Mouse (Mus musculus) liver (tissue): ENCODE data around the gene Rfx4.
A peak's percentile ranks its signal among the peaks of the same experiment; 100 is the strongest.

Experiments used
- DNase-seq: peaks from one replicate; pipeline ENCODE4 v3.0.0-alpha.2; 2020; ENCODE audit warnings: mixed read lengths

Gene Rfx4

DNA sequence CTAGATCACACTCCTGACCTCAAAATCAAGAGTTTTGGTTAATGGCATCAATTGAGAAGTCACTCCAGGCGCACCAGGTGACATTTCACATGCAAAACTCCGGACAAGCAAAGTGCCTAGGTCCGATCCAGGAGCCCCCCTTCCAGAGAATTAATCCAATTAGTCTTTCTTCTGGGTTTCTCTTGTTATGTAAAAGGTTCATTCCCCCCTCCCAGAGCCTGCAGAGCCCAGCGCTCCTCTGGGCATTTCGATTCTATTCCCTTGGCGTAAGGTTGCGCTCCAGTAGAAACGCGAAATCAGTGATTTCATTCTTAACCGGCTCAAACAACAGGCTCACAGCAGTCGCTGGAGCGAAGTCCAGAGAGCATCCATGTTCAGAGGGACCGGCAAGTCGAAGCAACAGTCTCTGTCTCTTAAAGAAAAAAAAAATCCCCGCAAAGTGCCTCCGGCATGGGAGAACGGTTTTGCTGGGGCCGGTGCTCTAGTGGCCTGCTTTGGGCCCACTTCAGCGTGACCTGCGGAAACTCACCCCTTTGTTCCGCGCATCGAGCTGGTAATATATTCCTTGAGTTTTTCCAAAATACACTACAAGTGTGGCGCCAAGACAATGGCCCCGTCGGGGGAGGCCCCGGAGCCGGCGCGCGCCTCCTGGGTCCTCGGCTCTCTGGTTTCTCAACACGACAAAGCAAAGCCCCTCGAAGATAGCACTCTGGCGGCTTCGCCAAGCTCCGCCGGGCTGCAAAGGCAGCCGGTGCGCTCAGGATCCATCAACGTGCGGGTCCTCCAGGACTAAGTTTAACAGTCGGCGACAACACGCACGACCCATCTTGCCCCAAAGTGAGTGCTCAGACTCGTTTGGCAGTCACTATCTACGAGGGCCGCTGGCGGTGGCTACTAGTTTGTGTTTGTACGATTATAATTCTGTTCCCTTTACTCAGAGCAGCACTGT lies 2.9 kb downstream of the Rfx4 start:
- no peak for DNase-seq

DNA sequence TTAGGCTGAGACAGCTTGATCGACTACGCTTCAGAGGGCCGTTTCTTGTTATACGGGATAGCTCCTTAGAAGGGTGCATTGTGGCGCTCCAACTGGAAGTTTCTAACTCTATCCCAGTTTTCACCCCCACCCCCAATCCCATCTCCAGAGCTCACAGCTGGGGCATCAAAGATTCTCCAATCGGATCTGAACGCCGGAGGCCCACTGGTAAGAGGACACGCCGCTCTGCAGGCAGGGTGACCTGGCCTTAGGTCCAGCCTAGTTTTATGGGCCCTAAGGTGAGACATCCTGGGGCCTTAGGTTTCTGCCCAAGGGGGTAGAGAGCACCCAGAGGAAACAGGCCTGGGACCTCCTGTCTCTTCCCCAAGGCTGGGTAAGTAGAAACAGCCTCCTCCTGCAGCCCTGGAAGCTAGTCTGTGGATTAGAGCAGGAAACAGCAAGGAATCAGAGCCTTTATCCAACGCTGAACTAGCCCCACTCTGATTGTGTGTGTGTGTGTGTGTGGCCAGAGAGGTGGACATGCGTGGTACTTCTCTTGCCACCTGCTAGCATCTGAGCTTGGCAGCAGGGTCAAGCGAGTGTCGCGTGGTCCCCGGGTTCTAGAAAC lies 3.8 kb downstream of the Rfx4 start:
- DNase-seq: no peak

DNA sequence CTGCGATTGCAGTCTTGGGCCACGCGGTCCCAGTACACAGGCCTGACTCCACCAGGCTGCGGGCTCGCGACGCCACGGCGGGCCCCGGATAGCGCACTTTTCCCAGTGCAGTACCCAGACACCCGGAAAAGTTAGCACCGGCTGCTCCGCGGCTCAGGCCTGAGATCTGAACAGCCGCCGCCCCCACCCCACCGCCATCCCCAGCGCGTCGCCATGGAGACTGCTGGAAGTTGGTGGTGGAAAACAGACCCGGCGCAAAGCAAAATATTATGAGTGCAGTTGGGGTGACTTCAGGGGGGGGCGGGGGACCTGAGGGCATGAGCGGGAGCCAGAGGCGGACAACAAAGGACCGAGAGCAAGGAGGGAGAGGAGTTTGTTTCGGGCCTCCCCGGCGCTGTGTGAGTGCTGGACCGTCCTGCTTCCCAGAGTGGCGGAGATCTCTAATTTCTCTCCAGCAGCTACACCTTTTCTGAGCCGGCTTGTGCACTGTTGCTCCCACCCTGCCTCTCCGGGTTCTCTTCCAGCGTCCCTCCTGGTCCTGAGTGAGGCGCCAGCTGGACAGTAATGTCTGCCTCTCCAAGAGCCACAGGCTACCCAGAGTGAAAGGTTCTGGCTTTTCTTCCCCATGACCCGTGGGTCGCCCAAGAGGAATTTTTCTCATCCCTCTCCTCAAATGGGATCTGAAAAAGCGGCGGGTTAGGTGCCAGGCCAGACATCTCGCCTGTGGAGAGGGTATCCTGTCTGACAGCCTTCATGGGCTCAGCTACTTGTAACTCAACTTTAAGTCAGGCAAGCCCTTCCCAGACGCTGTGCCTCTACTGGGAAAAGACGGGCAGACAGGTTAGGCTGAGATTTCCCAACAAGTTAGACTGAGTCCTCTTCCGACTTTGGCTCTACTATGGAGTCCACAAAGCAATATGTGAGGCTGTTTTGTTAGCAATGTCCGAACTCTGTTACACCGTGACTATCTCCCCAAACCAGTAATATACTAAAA lies 4.6 kb downstream of the Rfx4 start:
- DNase-seq: no peak

DNA sequence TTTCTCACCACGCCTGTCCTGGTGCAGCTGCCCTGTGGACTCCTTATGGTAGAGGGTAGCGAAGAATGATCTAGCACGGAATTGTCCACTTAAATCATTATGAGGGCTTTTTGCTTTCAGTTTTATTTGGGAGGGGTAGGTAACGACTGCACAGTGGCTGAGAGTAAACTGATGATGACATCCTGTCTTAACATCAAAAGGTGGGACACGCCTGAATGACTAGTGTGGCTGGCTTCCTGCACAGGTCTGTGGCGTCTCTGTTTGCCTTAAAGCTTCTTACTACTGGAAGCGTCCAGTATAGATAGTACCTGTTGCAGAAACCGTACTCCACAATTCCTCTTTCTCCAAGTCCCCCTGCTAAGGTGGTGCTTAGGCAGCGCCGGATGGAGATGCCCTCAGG lies 12.9 kb downstream of the Rfx4 start:
- DNase-seq: no peak

DNA sequence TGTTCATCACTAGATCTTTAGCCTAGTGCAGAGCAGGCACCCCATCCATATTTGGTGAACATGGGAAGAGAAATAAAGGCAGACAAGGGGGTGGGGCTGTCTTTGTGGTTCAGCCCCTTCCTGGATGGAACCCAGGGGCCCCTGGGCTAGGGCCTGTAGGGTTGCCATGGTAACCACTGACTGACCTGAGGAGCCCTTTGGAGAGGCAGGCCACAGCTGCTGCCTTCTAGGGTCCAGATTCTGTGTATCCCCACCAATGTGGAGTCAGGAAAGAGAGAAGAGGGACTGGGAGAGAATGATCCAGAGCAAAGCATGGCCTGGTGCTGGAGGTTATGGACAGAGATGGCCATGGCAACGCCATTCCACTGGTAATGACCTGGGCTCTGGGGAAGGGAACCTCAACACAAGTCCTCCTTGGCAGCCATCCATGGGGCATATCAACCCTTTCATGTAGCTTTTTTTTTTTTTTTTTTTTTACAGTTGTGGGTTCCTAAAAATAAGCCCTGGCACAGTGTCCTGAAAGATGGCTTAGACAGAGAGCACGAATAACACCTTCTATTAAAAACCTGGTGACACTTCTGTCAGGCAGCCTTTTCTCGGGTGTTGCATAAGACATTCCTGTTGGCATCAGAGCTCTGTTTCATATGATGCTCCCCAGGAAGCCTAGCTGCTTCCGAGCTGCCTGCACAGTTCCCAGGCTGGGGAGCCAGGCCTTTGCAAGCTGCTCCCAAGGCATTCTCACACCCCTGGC lies 16.7 kb downstream of the Rfx4 start:
- no peak for DNase-seq

DNA sequence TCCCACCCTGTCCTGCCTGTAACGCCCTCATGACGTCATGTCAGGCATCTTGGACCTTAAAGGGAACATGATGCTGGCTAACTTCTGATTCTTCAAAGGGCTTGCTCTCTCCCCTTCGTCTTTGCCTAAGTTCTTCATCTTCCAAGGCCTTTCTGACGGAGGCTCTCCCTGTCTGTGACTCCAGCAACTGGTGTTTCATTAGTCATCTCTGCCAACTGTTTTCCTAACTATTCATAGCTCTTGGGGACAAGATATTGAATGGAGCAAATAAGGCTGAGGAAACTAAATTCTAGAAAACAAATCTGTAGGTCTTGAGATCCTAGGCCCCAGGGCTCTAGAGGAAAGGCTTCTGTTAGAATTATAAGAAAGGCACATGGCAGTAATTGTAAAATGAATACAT lies 18.0 kb downstream of the Rfx4 start:
- no peak for DNase-seq

DNA sequence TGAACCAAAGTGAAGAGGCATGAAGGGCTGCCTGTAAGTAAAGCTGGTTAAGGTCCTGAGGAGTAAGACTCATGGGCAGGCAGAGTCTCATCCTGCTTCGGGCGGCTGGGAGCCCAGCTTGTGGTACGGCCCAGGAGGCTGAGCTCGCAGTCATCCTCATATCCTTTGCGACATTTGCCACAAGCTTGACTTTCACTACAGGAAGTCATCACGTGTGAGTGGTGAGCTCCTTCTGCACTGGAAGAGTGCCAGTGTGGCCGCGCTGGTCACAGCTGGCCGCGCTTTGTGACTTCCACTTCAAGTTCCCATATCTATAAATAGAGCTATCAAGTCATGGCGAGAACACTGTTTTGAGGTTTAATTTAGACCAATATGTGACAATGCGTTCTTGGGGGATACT lies 18.7 kb downstream of the Rfx4 start:
- DNase-seq: peak; percentile 43

DNA sequence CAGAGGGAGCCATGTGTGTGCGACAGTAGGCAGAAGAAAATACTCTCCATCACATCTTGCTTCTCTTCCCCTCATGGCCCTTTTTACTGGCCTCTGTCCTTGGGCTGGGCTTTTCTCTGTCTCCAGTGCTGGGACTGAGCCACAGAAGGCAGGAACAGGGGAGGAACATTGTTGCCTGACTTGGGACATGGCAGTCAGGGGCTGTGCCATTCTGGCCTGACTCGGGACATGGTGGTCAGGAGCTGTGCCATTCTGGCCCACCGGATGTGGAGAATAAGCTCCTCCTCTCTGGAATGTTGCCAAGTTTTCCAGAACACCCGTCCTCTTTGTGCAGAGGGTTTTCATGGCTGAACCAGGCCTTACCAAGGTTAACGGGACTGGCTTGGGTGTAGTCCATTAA lies 21.2 kb downstream of the Rfx4 start:
- DNase-seq: no peak

DNA sequence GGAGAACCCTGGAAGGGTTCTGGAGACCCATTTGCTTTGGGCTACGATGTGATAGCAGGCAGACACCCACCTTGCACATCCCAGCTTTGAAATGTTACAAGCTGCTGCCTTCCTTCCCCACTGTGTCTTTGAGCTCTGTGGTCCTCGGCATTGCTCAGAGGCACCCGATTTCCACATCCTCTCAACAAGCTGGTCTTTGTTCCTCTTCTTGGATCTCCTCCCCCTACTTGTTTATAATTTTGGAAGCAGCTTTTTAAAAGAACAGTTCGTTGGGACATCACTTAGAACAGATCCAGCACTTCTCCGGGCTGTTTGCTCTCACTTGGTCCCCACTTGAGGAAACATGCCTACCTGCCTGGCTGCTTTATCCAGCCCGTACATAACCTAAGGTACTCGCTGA lies 22.1 kb downstream of the Rfx4 start:
- no peak for DNase-seq

DNA sequence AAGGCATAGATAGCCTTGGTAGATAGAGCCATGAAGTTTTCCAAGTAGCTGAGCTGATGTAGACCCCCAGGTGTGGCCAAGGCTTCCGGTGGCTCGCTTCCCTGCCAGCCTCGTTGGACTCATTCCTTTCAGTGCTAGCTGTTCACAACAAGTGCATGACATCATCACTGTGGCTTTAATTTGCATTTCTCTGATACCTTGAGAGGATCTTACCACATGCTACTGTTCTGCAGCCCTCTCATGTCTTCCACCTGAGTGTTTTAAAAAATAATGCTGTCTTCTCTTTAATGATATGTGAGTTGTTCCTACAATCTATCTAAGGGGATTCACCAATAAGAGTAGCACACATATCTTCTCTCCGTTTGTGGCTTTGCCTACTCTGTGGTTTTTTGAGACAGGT lies 25.0 kb downstream of the Rfx4 start:
- no peak for DNase-seq

DNA sequence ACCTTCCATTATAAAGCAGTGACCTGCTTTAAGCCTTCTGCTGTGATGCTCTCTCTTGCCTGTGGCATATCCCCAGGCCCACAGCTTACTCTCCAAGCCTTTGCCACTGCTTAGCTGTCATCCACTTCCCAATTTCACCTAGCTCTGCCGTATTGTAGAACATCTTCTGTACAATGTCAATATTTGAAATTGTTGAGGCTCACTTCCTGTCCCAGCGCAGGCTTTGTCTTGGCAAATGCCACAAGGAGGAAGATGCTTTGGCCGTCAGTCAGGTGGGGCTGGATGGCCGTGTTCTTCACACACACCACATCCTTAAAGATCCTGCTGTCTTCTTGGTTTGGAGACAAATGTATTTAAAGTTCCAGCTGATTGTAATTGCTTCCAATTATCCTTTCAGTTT lies 29.5 kb downstream of the Rfx4 start:
- no peak for DNase-seq

DNA sequence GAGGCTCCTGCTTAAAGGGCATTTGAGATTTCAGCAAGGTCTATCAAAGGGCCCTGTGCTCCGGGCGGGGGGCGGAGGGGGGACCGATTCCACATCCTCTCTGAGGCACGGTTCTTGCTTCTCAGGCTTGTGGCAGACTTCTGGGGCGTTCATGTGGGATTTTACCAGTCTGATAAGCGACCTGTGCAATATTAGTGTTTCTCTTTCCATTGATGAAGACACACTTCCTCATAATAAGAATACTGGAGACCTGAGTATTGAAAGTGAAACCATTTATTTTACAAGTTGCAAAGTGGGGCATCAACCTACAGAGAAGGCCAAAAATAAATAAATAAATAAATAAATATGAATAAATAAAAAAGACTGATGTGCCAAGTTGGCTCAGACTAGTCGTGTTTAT lies 34.5 kb downstream of the Rfx4 start:
- DNase-seq: no peak

DNA sequence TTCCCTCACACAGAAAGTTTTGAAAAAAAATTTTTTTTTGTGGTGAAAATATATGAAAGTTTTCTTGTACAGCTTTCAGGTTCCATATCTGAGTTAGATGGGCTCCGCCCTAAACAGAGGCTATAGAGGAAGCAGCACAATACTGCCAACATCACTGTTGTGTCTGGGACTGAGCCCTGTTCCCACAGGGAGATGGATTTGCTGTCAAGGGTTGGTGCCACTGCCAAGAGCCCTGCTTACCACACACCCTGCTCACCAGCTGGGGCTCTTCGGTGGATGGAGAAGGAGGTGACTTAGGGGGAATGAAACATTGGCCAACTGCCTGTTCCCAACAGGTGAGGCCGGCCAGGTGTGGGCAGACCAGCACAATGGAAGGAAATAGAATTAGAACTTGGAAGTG lies 35.3 kb downstream of the Rfx4 start:
- DNase-seq: no peak

DNA sequence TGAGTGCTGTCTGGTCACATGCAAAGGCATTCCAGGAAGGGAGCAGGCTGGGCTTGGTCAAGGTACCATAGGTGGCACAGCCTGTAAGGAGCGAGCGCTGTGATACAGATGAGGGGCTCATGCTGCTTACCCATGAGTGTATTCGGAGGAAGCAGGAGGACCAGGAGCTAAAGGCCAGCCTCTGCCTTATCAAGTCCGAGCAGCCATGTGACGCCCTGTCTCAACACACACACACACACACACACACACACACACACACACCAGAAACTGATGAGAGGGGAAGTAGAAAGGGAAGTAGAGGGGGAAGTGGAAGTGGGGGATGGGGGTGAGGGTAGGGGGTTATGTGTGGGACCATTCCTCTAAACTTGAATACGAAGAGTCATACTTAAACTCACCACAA lies 45.7 kb downstream of the Rfx4 start:
- DNase-seq: peak; percentile 14

DNA sequence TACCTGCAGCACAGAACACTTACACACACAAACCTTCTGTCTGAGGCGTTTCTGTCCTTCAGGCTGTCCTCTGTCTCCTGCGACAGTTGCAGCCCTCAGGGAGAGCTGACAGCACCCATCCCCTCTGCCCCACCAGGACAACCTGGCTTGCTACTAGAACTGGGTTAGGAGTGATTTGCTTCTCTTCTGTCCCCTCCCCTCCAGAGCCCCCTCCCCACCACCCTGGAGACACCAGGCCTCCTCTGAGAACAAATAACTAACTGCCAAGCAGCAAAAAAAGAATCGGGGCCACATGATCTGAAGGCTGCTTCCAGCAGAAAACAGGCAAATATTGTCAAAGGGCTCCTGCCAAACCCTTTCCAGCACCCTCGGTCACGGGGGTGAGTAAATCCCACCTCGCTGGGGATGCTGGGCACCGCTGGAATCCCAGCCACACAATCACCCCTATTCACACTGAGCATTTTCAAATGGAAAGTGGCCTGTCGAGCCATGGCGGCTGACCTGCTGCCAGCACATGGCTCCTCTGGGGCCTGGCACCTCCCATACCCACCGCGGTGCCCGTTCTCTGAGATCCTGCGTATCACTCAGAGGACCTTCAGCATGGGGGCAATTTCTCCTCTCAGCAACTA lies 47.5 kb downstream of the Rfx4 start:
- DNase-seq: no peak

DNA sequence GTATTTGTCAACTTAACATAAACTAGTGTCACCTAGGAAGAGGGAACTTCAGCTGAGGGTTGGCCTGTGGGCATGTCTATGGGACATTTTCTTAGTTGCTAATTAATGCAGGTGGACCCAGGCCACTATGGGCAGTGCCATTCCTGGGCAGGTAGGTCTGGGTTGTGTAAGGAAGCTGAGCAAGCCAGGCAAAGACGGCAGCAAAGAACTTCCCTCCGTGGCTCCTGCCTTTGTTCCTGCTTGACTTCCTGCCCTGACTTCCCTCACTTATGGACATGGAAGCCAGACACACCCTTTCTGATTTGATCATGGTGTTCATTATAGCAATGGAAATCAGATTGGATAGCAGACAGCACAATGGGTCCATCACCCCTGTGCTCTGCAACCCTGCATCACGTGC lies 49.7 kb downstream of the Rfx4 start:
- no peak for DNase-seq

DNA sequence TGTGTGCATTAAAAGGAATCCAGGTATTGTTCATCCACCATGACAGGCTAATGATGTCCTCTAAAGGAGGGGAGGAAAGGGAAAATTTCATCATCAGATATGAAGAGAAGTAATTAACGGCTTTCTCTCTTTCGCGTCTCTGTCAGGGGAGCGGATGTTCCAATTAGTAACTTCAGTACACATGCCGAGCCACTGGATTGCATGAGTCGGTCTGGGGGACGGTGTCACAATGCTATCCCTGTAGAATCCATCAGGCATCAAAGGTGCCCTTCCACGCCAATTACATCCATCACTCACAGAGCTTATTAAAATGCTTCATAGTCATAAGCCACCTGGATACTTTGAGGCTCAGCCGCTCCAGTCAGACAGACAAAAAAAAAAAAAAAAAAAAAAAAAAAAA lies 51.3 kb downstream of the Rfx4 start:
- DNase-seq: no peak

DNA sequence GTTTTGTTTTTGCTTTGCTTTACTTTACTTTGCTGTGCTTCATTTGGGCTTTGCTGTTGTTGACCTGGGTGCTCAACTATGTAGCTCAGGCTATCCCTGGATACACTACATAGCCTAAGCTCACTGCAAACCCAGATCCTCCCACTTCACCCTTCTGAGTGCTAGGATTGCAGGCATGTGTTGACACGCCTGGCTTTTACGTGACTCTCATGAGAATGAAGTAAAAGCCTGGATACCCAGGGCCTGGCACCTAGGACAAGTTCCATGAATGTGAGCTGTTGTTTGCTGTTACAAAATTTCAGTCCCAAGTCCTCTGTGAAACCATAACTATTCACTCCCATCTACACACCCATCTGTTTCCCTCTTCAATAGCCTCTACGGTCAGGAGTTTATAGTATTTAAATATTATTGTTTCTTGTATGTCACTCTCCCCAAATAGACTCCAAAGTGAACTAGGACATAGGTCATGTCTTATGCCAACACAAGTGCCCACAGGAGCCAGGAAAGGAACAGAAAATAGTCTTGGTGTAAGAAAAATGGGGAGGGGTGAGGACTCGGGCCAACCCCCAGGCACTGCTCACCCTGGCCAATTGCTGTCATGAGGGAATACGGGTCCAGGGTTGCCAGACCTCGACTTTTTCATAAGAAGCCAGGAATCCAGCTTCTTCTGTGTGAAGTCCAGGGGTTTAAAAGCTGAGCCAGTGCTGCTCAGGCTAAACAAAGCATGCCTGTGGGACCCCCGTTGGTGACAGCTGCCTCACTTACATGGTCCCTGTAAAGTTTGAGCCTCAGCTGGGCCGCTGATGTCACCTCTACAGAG lies 54.4 kb downstream of the Rfx4 start:
- no peak for DNase-seq

DNA sequence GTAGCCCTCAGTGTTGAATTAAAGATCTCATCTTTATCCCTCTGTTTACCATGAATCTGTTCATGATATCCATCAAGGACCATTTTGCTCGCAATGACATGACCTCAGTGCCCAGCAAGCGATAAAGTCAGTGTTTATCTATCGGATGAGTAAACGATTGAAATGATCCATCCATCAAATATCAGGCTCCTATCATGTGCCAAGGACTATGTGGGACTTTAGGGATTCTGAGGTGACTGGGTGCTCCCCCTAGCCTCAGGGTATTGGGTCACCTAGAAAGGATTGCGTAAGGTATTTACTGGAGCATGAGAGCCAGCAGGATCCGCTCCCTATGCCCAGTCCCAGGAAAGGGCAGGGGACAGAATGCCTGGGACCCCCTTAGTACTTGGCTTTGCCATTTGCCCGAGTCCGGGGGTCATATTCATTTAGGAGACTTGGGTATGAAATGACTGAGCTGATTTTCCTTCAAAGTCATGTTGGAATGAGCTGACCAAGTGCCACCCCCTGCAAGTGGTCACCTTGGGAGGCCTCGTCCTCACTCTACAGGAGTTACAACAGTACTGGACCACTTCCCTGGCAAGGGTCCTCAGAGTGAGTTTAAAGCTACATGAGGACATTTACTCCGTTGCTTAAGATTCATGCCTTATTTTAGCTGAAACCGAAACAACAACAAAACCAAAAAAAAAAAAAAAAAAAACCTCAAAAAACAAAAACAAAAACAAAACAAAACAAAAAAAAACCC lies 55.5 kb downstream of the Rfx4 start:
- no peak for DNase-seq

DNA sequence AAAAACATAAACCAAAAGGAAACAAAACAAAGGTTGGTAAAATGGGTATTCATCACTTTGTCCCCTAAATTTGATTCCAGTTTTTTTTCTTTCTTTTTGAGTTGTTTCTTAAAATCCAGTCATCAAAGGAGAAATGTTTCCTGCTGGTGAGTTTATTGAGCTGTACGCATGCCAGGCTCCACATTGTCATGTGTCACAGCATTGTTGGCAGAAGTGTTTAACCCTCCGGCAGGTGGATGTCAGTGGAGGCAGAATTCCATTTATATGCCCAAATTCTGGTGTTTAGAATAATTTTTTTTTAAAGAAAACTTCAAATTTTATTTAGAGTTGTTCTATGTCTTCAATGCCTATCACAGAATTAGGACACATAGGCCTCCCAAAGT lies 56.0 kb downstream of the Rfx4 start:
- DNase-seq: no peak
